Mouse (Mus musculus): ENCODE measurements around the gene 4931428F04Rik.
"Not testable (repeated sequence)": the region's sequence is repeated elsewhere in the genome, so short reads cannot be mapped to it uniquely, and the experiment has no call there.

4931428F04Rik gene

DNA sequence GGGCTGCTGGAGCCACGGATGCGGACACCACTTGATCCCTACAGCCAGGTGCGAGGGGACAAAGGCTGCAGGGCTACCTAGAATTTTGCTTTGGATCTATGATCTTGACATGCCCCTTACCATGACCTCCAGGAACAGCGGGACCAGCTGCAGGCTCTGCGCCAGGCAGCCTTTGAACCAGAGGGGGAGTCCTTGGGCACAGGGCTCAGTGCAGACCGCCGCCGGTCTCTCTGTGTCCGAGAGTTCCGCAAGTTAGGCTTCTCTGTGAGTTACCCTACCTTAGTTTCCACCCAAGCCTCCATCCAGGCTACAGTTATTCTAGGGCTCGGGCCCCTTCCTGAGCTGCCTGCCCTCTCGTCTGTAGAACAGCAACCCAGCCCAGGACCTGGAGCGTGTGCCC lies 18.0 kb upstream of the 4931428F04Rik start:
- no peak for DNase-seq (ENCODE audit: low spot score in 2 of 2)

DNA sequence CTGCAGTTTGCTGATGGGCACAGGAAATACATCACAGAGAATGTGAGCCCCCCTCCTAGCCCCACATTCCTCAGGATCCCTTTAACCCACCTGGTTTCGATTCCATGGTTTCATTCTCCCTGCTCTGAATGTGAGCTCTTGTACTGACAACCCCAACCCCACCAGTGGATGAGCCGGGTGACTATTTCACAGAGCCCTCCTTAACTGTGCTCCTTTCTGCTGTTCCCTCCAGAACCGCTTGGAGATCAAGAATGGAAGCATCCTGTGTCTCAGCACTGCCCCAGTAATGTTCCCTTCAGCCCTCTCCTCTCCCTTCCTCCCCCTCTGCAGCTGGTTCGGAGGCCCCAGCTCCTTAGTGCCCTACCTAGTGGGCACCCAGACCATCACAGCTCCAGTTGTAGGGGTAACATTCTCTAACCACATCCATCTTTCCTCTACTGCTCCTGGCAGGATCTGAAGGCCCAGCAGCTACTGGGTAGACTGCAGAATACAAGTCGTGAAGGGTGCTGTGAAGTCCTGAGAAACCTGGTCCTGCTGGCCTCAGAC lies 16.6 kb upstream of the 4931428F04Rik start:
- DNase-seq (ENCODE audit: low spot score in 2 of 2), result no peak

DNA sequence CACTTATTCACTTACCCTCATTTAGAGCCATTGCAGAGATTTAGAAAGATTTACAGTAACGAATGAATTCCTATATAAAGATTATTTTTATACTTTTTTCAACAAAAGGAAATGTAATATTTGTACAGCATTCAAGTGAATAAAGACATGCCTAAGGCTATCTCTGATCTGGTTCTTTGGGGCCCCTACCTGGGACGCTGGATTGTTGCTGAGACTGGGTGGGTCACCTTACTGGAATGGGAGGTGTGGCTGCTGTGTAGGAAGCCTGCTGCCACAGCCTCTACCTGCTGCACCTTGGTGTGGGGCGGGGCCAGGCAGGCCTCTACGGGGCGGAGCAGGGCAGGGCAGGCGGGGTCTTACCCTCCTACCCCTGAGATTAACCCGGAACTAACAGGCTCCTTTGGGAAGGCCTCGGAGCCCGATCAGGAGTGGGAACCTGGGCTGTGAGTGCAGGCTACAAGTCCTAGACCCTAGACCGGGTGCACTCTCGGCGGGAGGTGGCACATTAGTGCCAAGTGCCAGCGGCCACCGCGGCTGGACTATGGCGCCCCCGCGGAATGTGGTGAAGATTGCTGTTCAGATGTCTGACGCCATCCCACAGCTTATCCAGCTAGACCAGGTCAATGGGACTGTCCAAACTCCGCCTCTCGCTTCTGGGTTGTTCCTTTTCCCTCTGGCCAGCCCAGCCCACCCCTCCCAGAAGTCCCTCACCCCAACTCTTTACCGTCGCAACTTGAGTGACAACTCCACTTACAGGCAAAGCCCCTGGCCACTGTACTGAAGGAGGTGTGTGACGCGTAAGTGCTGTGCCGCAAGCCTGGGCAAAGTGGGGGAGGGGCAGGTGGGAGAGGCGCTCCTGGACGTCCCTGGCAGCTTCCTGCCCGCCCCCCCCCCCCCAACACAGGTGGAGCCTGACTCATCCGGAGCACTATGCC lies 15.8 kb upstream of the 4931428F04Rik start, which contains the start of gene Elmo3:
Gene Elmo3, plus strand, starts transcription at position 391 of the 935 bp plus-strand sequence.
- peak in 1 of 2 experiments; percentile 35 for DNase-seq (ENCODE audit: low spot score in 2 of 2)

DNA sequence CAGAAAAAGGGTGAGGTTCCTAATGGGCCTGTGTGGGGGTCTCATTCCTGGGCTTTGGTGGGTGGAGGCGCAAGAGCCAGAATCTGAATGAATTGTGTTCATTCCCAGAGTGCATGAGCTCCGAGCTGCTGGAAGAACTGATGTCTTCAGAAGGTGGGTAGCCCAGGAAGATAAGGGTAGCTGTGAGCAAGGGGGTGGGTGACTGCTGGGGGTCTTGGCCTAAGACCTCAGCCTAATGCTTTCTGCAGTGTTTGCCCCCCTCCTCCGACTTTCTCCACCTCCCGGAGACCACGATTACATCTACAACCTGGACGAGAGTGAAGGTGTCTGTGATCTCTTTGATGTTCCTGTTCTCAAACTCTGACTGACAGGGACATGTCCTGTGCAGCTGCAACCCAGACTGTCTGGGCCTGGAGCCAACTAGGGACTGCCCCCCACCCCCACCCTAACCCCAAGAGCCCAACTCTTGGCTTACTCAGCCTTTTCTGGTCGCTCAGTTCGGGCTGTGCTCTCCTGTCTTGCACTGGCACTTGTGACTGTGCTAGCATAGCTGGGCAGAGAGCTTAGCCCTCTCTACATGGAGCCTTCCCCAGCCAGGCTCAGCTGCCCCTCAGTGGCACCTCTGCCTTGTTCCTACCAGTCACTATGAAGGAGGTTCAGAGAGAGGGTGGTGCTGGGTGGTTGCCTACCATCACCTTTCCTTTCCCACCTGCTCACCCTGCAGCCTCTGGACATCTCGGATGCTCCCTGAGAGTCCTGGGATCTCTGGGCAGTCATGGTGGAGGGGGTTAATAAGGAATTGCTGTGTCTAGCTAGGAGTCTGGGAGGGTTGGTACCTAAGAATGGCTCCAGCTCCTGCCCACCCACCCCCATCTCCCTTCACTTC lies 14.9 kb upstream of the 4931428F04Rik start:
- no peak for DNase-seq (ENCODE audit: low spot score in 2 of 2)

DNA sequence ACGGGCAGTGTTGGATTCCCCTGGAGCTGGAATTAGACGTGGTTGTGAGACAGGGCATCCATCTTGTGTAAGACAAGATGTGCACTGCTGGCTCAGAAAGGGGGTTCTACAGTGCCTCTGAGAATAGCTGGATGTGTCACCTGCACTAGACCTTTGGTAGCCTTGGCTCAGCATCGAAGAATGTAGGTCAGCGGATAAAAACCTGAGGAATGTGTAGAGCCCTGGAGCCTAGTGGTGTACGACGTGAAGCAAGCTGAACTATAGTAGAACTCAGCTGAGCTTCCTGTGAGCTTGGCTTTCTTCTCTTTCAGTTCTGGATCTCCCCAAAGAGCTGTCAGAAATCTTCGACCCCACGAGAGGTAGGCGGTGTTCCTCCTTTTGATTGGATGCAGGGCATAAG lies 14.2 kb upstream of the 4931428F04Rik start:
- no peak for DNase-seq (ENCODE audit: low spot score in 2 of 2)

DNA sequence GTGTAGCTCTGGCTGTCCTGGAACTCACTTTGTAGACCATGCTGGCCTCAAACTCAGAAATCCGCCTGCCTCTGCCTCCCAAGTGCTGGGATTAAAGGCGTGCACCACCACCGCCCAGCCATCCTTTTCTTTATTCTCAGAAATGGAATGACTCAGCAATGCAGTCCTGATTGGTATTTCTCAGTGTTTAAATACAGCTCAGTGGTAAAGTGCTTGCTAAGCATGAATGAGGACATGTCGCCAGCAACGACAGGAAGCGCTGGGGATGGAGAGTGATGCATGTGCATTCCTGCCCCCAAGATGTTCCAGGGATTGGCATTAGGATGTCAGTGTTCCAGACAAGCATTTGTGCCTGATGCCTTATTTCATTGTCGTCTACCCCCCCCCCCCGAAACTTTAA lies 13.7 kb upstream of the 4931428F04Rik start:
- no peak for DNase-seq (ENCODE audit: low spot score in 2 of 2)

DNA sequence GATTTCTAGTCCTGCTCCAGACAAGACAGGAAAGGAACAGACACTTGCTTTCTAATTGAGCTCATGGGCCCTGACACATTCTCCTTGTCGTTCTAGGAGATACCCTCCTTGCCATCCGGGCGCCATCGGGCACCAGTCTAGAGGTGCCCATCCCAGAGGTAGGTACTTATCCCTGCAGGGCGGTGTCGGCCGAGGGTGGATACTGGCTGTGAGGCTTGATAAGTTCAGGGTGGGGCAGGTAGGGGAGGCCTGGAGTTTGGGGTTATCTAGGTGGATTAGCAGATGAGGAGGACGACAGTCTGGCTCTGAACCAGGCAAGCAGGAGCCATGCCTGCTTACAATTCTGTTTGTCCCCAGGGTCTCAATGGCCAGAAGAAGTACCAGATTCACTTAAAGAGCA lies 10.3 kb upstream of the 4931428F04Rik start:
- no peak for DNase-seq (ENCODE audit: low spot score in 2 of 2)

DNA sequence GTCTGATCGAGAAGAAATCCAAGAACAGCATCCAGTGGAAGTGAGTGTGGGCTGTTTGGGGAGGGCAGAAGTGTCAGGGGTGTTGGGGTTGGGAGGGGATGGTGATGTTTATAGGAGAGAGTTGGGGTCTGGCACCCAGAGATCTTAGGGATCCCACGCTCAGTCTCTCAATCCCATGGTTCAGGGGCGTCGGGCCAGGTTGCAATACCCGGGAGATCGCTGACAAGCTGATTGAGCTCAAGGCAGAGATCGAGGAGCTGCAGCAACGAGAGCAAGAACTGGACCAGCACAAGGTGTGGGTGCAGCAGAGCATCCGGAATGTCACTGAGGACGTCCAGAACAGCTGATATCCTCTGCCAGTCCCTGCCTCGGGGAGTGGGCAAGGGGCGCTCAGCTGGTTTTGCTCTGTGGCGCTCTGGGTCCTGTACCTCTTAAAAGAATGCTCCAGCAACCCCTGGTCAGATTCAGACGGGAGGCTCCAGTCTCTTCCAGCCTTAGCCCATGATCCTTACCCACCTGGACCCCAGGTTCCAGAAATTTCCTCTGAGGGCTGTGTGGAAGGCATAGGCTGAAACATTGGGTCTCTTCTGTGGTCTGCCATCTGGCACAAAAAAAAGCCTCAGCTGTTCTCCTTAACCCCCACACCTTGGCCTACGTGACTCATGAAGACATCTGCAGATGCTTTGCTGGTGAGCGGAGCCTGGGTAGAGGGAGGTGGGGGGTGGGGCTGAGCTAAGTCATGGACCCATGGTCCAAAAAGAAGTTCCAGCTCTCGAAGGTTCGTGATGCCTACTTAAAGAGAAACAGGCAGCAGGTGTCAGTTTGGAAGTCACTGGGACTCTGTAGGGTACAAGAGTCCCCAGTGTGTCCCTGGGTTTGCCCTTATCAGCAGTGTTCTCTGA lies 8.9 kb upstream of the 4931428F04Rik start:
- no peak for DNase-seq (ENCODE audit: low spot score in 2 of 2)

DNA sequence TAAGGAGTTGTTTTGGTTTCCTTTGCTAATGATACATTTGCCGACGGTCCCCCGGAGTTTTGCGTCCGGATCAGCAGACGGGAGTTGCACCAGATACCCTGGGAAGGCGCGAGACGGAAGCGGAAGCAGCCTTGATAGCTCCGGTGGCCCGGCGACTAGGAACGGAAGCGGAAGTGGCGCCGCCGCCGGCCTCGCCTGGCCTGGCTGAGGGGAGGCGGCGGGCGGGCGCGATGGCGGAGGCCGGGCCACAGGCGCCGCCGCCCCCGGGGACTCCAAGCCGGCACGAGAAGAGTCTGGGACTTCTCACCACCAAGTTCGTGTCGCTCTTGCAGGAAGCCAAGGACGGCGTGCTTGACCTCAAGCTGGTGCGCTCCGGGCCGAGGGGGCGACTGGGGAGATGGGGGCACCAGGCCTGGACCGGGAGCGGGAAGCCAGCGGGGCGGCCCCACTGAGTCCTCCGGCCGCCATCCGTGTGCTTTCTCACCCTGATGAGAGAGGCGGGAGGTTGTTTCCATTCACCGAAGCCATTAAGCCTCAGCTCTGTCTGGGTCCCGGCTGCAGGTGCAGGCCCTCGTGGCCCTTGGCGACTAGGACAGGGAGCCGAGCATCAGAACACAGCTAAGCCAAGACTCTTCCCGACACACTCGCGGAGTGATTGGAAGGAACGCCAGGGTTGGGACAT lies 8.0 kb upstream of the 4931428F04Rik start, which contains the start of gene E2f4:
Gene E2f4, plus strand, starts transcription at position 153 of the 682 bp plus-strand sequence.
- peak; percentile 72 to 89 for DNase-seq (ENCODE audit: low spot score in 2 of 2)

DNA sequence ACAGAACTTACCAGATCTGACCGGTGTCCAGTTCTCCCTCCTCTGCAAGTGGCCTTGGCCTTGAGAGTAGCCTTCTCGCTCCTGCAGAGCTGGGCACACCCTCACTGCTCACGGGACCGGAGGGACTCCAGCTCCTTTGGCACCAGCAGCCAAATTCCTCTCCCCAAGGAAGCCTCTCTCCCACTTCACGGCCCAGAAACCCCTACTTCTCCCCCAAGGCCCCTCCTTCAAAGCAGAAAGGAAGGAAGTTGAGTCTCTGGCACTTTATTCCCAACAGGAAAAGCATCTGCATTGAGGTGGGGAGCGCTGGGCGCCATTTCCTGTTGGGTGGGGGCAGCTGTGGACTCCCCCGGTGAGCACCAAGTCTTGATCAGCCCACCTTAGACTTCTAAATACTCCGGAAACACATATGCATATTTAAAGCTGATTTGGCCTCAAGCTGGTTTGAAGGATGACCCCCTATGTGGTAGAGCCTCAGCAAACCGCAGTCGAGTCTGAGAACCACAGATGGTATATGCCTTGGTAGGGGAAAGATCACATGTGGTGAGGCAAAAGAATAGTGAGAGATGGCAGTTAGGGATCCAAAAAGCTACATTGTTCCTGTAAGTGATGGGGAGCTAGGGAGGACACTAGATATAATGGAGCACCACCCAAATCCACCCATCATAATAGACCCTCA lies 6.4 kb upstream of the 4931428F04Rik start, which contains the start of gene Exoc3l:
Gene Exoc3l, minus strand, starts transcription at position 207 of the 679 bp plus-strand sequence.
- no peak for DNase-seq (ENCODE audit: low spot score in 2 of 2)

DNA sequence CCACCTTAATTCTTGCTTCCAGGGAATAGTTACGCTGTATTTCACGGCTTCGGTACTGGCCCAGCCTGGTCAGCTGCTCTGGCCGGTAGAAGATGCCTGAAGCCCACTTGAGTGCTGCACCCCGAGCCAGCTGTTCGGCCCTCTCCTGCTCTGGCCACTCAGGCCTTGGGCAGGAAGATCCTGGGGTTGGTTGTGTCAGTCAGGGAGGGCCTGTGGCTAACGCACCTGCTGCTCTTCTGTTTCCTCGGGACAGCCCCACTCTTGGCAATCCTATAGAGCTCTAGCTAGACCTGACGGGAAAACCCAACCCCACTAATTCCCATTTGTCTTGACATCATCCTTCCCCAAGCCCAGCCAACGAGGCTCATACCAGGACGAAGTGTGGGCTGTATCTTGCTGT lies 5.6 kb upstream of the 4931428F04Rik start:
- DNase-seq (ENCODE audit: low spot score in 2 of 2), result no peak

DNA sequence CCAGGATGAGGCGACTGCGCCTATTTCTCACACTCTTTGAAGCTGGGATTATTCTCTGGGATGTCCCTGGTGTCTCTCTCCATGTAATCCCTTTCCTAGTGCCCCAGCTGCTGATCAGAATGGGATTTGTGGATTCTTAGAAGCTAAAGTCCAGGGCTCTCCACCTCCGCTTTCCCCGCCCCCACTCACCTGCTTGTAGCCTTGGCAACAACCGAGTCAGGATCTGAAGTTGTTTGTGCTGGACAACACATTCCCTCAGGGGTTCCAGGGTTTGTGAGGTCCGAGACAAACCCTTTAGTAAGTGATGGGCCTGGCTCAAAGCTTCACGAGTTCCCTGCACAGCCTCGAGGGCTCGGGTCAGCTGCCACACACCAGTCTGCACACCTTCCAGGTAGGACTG lies 5.1 kb upstream of the 4931428F04Rik start:
- DNase-seq (ENCODE audit: low spot score in 2 of 2), result no peak

DNA sequence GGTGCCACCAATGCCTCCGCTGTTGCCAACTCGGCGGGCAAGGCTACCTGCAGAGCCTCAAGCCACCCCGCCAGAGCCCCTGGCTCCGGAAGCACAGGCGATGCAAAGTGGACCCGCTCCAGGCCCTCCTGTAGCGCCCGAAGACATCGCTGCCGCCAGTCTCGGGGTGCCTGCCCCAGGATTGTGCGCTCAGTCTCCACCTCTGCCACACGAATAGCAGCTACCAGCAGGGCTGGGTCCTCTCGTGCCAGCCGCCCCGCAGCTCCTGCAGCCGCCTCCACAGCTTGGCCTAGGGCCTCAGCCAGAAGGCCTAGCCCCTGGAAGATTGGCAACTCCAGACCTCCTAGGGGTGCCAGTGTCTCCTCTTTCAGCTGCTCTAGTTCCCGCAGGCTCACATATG lies 3.7 kb upstream of the 4931428F04Rik start:
- no peak for DNase-seq (ENCODE audit: low spot score in 2 of 2)

DNA sequence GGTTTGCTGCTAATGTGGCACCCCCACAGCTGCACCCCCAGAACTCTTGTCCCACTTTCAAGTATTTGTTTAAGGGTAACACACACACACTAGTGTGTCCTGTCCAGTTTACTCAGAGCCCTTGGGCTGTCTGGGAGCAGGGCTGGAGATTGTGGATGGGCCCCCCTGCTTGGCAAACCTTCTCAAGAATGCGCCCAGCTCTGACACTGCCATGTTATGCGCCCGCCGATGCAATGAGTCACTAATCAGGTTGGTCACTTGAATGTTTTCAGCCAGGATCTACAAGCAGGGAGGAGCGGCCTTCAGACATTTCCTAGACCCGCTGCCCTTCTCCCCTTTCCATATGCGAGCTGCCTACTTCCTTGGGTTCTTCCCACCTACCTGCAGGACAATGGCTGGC lies 2.8 kb upstream of the 4931428F04Rik start:
- DNase-seq (ENCODE audit: low spot score in 2 of 2), result no peak

DNA sequence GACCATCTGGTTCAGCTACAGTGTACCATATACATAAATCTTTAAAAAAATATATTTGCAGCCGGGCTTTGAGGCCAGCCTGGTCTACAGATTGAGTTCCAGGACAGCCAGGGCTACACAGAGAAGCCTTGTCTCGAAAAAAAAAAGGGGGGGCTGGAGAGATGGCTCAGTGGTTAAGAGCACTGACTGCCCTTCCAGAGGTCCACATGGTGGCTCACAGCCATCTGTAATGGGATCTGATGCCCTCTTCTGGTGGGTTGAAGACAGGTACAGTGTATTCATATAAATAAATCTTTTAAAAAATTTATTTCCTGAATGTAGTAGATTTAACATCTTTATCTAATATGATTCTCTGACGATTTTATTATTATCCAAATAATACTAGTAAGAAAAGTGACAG lies 2.1 kb upstream of the 4931428F04Rik start:
- DNase-seq (ENCODE audit: low spot score in 2 of 2), result not testable (repeated sequence)

DNA sequence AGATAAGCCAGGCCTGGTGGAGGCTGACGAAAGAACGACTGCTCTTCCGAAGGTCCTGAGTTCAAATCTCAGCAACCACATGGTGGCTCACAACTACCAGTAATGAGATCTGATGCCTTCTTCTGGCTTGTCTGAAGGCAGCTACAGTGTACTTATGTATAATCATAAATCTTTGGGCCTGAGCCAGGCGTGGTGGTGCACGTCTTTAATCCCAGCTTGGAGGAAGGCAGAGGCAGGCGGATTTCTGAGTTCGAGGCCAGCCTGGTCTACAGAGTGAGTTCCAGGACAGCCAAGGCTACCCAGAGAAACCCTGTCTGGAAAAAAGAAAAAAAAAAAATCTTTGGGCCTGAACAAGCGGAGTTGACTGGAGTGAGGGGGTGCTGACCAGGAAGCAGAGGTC lies 1.7 kb upstream of the 4931428F04Rik start:
- not testable (repeated sequence) for DNase-seq (ENCODE audit: low spot score in 2 of 2)

DNA sequence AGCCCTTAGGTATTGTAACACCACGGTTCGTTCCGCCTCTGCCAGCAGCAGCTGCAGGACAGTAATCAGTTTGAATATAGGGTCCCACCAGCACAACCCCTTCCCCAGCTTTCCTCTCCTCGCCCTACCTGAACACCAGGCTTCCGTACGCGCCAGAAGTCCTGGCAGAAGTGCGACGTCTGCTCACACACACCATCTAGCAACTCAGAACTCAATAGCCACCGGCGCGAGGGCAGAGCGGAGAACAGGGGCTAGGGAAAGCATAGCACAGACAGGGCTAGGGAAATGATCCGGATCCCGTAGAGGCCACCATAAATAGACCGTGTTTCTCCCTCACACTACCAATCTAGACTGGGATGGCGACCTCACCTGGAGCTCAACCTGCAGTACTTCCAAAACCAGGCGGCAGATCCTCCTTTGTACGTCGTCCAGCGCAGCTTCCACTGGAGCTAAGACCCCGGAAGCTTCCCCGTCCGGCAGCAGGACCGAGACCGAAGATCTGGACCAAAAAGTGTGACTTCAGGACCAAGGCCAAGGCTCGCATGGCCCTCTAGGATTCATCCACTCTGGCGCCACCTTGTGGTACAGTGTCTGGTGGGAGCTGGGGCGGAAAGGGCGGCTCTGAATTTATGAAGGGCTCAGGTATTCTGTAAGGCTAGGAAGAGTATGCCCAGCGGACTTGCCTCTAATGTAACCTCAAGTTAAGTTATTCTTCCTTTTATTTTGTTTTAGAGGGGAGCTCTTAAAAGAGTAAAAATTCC lies 1.1 kb upstream of the 4931428F04Rik start:
- DNase-seq (ENCODE audit: low spot score in 2 of 2), result peak; percentile 59 to 72

DNA sequence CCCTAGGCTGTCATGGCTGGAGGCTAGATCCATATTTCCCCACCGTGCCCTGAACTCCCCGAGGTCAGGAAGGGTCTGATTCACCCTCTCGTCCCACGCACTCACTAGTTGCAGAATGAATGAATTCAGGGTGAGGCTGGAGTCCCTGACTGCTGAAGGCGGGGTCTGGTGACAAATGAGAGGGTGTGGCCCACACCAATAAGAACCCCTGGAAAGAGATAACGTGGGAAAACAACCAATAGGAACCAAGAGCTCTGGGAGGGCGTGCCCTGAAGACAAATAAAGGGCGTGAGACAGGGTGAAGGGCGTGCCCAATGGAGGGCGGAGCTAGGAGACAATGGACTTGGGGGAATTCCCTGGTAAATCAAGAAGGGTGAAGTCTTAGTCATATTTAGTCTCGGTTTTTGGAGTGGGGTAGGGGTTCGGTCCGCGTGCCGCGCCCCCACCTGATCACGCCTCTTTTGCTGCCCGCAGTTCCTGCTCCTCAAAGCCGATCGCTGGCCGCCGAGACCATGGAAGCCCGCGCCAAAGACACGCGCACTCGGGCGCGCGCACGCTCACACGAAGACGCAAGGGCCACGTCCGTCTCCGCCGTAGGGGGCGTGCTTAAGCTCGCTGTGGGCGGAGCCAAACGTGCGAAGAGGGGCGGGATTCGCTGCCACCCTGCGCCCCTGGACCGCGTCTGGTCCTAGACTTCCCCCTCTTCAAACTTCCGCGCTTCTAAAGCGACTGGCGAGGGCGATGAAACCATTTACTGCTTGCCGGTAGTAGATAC lies 519 bp downstream of the 4931428F04Rik start:
- peak; percentile 91 to 92 for DNase-seq (ENCODE audit: low spot score in 2 of 2)

All from frontal cortex, postnatal 25 days (tissue).